Mouse (Mus musculus) lung, postnatal 0 days (tissue): ENCODE measurements around the gene N4bp2l1.

Experiments
- CTCF ChIP-seq: IDR thresholded peaks from 2 replicates; pipeline ENCODE4 v1.5.1; 2016; ENCODE audit warnings: antibody characterized with exemption, mild to moderate bottlenecking
- EP300 ChIP-seq: IDR thresholded peaks from 2 replicates; pipeline ENCODE4 v1.6.1; 2016; ENCODE audit warnings: antibody characterized with exemption, mild to moderate bottlenecking, control low read depth

DNA sequence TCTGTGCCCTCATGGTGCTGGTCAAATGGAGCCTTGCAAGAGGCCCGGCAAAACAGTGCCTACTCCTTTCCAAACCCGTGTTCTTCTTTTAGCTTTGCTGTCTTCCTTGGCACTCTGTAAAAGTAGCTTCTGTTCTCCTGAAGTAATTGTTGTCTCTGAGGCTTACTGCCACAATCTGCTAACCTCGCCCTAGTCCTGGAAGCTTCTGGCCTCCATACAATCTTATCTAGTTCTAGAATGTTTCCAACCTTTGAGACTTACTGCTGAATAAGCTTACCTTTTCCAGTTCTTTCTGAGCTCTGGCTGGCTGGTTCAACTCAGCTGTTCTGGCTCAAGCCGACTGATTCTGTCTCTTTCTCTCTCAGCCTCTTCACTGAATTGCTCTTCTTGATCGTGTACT, 35.2 kb downstream of the N4bp2l1 start:
- TF ChIP-seq CTCF (no peak), EP300 (no peak)
